Mouse (Mus musculus) regulatory T cell (primary cell): ENCODE data around the gene Gm20388.

ENCODE experiments used
- in situ Hi-C: fragments of 300-600 bp; cut with MboI, MseI; formaldehyde crosslinking; loops from one replicate; pipeline ENCODE4 v1.15.1; 2025; ENCODE audit warnings: high pct_unique_total_duplicates

The Gm20388 gene

DNA sequence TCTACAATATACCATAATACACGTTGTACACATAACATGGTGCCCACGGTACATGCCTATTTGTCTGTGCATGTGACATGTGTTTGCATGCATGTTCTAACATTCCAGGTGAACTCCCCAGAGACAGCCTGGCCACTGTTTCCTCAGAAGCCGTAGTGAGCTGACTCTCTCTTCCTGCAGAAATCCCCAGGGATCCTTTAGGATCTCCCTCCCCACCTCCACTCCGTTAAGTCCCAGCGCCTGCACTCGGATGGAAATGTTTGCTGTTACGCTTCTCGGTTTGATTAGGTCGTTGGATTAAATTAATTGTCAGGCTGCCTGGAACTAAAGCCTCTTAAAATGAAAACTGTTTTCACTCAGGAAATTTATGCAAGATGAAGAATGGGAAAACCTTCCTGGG is 4352.4 kb downstream of the Gm20388 start:
- in situ Hi-C loops = no loop called here

DNA sequence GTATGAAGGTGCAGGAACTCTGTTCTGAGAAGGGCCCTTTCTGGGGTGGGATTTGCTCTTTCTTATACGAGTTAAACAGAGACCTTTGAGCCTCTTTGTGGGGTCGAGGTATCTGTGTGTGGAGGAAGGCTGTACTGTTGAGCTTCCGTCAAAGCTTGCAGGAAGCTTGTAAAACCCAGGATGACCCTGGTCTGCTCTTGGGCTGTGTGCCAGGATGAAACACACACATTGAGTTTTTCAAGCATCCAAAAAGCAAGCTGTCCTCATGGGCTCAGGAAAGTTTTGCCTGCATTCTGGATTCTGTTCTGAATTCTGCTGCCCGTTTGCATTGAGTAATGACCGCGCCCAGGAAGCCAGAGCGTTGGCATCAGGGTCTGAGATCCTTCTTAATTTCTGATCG is 4353.4 kb downstream of the Gm20388 start:
- in situ Hi-C loops = no loop called here

DNA sequence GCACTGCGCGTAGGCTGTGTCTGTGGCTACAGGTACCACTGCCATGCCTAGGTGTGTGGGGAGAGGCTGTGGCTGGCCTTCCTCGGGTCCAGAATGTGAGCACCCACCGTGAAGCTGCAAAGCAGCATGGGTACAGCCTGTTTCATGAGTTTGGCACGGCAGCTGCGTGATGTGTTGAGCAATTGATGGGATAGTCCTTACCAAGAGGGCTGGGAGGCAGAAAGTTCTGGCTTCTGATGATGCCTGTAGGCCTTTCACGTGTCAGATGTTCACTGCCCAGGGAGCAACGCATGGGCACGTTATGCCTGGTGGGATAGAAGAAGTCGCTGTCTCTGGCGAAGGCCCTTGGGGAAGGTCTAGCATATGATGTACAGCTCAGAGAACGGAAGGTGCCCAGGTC is 4354.0 kb downstream of the Gm20388 start:
- in situ Hi-C loops = no loop called here

DNA sequence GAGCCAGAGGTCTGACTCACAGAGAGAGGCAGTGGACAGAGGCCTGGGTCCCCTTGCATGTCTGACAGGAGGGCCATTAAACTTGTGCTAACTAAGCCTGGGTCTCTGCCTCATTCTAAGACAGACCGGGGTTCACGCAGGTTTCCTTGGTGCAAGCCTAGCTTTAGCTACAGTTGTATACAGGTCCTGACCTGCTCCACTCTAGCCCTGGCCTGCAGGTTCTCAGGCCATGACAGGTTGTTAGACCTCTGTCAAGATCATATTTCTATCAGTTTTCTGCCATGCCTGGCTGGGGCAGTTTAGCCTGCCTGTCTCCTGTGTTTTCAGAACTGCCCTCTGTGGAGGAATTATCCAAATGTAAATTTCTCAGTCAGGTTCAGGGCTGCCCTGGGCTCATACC is 4354.5 kb downstream of the Gm20388 start:
- in situ Hi-C loops = no loop called here

DNA sequence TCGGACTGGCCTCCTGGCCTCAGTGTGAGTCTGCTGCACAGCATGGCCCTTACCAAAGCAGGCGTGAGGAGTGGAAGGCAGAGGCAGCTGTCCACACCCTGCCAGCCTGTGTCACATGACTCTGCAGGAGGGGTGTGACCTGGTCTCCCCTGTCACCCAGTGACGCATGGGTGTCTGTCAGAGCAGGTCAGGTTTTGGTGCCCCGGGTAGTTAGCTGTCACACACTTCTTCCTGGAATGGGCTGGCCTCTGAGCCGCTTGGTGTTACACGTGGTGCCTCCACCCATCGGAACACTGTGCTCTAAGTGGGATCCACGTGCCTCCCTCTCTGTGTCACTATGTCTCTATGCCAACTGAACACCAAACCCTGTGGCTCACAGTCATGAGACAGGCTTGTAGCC is 4355.2 kb downstream of the Gm20388 start:
- in situ Hi-C loops = no loop called here

DNA sequence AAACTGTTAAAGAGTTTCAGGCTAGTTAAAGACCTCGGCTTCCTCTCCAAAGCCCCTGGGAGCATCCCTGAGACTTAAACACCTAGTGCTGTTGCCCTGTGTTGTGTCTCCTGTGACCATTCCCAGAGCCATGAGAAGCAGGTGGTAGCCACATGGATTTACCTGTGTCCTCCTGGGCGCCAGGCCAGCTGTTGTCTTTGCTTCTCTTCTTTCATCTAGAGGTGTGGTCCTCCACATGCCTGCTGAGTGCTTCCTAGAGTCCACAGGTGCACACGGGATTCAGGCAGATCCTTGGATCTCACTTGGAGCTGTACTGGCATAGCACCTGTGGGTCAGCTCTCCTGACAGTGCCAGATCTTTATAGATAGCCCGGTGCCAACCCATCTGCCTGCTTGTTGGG is 4356.6 kb downstream of the Gm20388 start:
- in situ Hi-C loops = no loop called here

DNA sequence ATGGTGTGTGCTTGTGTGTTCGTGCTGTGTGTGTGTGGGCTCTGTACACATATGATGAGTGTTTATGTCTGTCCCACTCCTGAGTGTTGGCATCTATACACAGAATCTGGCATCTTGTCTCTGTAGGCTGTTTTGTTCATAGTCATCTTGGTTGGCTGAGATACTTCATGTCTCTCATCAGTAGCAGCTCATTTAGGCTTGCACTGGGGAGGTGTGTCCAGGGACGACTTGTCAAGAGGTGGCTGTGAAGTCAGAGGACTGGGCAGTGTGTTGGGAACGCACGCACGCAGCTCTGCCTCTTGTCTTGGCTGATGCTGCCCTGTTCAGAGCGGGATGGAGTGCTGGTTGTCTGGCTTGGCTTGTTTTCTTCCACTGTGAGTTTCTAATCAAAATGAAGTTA is 4359.9 kb downstream of the Gm20388 start:
- in situ Hi-C loops = no loop called here

DNA sequence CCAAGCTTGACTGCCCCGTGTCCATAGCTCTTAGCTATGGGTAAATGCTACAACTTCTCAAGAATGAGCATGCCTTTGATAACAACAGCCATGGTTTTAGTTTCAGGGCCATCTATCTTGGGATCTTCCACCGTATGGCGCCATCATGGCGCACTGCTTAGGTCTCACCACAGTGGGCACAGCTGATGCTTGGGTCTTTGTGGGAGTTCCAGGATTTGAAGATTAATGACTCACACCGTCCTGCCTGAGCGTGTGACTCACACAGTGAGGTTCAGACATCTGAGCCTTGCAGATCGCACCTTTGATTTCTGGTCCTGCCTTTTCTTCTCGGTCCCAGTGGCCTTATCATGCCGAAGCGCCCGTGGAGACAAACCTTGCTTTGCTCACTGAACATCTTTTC is 4360.3 kb downstream of the Gm20388 start:
- in situ Hi-C loops = no loop called here

DNA sequence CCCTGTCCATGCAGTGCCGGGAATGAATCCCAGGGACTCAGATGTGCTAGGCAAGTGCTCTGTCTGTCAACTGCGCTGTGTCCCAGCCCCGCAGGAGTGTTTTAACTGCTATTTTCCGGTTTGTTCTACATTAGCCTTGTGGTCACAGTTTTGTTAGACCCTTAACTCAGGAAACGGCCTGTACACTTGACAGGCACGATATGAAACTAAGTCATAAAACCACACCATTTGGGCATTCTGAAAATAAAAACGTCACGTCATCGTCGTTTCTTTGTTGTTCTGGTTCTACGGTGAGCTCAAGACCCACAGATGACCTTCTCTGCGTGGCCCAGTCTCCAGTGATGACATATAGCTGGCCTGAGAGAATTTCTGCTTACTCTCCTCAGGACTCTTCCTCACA is 4360.9 kb downstream of the Gm20388 start:
- in situ Hi-C loops = no loop called here

DNA sequence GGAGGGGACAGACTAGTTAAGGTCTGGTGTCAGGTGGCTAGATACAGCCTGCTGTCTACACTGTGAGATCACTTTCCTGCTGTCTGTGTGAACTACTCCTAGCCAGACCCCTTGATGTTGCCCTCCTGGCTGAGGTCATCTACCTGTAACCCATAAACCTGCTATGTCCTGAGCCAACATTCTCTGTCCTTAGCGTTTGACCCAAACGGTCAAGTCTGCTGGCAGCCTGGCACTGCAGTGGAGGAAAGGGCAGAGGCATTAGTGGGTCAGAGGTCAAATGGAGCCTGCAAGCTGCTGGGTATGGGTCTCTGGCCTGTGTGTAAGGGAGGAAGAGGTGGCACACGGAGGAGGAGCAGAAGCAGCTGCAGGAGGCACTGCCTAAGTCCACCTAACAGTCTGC is 4362.2 kb downstream of the Gm20388 start:
- in situ Hi-C loops = no loop called here

DNA sequence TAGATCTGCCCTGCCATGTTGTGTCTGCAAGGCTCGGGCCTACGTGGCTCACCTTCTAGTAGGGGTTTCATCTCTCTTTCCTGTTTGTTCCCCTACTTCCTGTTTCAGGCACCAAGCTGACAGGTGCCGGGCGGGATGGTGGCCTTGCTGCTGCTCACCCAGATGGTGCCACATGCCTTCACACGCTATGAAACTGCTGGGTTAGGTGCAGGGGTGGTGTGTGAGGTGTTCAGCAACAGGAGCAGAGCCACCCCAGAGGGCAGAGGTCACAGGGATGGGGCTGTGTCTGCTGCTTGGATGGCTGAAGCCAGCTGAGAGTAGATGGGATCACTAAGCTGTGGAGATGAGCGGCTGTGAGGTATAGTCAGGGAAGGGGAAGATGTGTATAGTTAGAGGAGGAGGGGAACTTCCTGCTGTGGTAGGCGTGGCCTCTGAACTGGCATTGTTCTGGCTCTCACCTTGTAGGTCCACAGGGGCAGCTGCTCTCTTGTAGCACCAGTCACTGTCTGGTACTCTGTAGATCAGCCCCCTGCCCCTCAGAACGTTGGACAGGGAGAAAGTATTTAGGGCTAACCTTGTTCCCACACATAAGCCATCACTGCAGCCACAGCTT is 4363.1 kb downstream of the Gm20388 start:
- in situ Hi-C loops = no loop called here

DNA sequence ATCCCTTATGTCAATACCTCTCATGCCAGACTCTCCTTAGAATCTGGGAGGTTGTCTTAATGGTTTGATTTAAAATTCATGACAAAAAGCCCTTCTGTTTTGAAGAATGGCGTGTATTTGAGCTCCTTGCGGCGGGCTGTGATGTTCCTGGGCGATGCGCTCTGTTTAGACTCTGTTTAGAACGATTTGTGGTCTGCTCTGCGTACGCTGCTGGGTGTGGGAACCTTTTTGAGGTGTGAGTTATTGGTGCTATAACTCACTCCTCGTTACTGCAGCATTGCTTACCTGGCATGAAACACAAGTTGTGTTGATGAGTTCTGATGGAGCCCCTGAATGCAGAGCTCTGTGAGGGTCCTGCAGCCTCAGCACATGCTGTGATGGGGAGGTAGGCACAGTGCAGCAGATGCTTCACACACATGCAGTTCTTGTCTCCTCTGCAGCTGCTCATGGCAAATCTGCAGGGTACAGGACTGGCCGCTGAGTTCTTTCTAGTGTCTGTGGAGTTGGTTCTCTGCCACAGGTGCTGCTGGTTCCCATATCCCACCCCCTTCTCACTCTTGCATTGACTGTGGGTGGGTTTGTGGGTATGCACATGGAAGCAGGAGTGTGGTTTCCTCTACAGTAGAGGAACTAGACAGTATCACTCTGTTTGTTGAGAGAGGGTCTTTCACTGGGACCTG is 4363.9 kb downstream of the Gm20388 start:
- in situ Hi-C loops = no loop called here

DNA sequence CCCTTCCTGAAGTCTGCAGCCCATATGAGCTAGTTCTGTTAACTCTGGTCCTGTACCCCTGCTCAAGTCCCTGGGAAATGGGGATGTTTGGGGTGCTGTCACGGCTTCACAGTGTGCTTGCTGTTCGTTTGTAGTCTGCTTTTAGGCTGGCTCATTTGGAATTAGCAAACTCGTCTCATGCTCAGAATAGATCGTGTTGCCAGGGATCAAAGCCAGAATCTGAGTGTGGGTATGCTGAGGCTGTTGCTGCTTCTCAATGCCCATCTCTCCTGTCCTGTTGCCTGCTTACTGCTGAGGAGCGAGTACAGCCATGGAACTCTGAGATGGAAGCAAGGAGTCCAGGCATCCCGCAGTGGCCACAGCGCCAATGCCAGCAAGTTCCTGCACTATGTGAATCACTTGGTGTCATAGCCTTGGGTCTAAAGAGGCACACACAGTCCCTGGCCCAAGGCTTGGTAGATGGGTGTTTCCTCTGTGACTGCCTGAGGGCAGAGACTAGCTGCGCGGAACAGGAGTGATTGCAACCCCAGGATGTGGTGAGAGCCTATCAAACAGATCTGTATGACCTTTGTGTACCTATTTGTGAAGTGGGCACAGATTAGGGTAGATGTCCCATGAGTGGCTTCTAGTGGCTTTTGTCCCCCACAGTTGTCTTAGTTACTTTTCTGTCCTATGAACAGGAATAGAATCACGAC is 4364.9 kb downstream of the Gm20388 start:
- in situ Hi-C loops = no loop called here

DNA sequence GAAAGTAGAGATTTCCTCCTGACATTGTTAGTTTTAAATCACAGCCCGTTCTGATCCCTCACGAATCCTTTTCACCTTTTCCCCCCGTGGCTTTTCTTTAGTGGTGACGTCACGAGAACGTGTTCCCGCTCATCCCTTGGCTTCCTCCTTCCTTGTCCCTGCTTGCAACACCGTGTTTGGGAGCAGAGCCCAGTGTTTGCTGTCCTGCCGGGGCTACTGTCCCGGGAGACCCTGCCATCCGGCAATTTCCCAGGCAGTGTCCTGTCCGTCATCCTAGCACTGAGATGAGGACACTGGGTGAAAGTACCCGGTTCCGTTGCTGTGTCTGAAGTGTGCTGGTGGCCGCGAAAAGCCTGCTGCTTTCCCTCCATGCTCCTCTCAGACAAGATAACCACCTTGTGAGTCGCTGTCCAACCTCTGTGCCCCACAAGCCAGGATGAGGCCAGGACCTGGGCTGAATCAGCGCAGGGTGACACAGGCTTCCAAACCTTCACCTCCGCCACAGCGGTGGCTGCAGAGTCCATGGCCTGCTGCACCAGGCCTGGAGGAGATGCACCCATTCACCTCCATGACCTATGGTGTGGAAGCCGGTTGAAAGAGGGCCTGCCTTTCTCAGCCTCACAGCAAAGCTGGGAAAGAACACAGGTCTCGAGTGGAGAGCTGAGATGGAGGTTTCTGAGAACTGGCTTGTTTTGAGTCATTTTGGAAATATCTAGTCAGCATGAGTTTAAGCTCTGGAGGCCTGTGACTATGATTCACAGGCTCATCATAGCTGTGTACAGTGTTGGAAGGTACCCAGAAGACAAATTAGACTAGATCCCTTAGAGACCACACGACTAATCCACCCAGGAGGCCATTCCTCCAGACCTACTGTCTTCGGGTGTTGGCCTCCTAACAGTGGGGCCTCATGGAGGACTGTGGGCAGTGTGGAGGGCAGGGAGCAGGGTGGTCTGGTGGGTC is 4367.6 kb downstream of the Gm20388 start:
- in situ Hi-C loops = no loop called here

DNA sequence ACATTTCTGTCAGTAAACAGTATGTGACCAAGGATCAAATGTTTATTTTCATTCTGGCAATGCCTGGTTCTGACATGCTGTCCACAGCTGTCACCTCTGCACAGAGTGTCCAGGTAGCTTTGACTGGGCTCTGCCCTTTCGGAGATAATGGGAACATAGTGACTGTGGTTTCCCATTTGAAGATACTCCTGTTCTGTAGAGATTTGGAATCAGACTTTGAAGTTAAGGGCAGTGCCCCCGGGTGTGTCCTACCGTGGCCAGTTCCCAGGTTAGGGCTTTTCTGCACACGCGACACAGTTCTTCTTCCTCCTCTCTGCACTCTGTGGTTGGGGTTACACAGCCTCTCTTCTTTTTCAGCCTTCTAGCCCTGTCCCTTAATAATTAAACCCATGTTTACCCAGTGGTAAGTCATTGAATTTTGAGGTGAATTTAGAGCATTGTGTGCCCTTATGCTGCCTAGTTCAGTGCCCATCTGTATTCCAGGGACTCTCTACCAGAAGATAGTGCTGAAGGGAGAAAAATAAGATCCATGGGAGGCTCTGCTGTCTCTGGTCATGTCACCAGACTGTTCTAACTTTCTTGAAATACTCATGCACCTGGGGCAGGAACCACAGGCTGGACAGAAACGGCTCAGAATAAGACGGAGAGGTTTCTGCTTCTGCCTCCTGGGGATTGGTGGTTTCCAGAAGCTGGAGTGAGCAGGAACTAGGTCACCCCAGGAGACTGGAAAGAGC is 4368.5 kb downstream of the Gm20388 start:
- in situ Hi-C loops = no loop called here

DNA sequence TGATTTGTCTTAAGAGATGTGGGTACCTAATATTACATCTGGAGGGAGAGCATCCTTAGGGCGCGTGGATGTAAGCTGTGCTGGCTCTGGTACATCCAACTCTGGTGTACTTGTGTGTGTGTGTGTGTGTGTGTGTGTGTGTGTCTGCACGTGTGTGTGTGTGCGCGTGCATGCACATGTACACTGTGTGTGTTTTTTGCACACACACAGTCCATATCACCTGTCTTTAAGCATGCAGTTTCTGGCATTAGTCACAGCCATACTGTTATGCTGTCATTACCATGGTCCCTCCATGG is 4369.0 kb downstream of the Gm20388 start:
- in situ Hi-C loops = no loop called here

DNA sequence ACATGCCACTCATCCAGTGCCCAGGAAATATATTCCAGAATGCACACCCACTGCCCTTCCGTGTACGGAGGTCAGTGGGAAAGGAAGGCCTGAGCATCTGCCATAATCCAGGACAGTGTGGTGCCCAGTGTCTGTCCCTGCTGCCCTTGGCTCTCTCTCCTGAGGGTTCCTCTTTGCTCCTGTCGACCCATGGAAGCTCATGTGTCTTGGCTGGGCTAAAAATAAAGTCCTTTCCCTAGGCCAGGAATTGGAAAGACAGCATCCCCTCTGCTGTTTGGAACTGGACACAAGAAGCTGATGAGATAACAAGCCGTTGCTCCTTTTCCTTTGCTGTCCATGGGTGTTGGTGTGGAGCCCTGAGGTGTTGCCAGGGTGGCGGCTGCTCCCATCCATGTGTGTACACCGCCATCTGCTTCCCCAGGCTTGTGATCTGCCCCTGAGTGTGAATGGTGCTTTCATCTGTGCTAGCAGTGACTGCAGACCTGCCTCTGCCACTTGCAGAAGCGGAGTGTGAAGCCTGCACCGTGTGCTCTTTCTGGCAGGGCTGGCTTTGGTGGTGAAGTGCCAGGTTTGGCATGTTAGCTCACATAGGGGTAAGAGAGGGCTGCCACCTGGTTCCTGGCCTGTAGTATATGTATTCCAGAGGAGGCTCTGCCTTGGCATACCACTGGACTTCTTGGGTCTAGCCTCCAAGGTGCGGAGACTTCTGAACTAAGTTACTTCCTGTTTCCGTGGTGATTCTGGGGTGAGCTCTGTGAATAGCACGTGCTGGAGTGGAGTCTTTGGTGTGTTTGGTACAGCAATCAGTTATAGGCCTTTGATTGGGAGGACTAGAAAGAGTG is 4371.3 kb downstream of the Gm20388 start:
- in situ Hi-C loops = no loop called here

DNA sequence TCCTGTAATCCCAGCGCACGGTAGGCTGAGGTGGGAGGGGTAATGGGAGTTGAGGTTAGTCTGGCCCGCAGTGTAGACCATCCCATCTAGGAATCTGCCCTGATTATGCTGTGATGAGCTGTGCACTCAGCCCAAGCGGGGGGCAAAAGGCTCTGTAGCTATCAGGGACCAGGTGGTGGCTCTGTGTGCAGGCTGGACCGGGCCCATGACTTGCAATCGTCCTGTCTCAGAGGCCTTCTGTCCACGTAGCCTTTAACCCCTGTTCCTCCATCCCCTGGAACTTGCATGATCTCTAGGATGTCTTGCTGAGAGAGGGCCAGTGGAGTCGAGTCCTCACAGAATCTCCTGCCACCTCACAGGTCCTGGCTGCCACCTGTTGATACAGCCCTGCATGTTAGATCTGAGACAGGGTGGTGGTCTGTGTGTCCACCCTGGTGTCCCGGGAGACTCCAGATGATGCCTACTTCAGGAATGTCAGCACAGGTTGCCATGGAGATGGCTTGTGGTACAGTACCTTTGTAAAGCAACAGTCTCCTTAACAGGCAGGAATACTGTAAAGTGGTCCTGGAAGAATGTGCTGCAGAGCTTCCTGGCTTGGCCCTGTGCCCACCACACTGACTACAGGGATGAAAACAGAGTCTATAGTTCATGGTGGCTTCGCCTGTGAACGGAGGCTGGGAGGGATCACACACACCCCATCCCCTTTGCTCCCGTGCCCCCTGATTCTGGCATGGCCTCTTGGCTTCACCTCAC is 4372.4 kb downstream of the Gm20388 start:
- in situ Hi-C loops = no loop called here

DNA sequence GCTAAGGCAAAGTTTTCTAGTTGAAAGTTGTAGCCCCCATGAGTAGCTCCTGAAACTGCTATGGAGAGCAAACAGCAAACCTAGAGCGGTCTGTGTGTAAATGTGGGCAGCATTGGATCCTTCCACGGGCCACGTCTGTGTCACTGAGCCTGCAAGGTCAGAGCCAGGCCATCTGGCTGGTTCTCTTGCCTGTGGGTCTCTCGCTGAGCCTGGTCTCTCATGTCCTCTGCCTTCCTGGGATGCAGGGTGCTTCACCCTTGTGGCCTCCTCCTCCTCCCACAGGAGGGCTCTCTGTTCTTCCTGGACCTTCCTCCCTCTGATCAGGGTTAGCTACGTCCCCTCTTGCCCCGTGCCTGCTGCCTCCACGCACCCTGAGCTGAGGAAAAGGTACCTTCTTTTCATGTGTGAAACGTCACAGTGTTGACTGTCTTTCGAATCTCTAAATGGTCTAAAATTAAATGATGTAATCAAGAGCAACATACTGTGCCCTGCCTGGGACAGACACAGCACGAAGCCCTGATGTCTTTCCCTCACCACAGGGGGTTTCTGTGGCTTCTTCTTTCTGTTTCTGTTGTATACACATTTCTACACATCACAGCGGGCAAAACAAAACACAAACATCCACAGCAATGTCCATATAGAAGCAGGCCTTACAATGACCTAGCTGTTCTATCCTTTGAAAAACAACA is 4373.1 kb downstream of the Gm20388 start:
- in situ Hi-C loops = no loop called here
